Mouse (Mus musculus) neural tube, embryonic 11.5 days (tissue): ENCODE results near the gene Gm3409. TPM values are rescaled to one million over a fixed set of nuclear protein-coding genes. Genes with fewer than 3 reads are reported as not detected.

Experiments
- polyA plus RNA-seq: library from polyadenylated mRNA; unstranded; fragments of >200 nt; fragmentation: Nextera tagmentation; extraction: Ambion mirVana; gene quantifications from 2 replicates; pipeline ENCODE4 v1.2.1, GENCODE M21; 2014

Gm3409 gene
- polyA plus RNA-seq, 1 experiment from 2014 or later, result not detected

Other genes starting within 250 kb of the Gm3409 start
- gene Wasf3, start 152.7 kb upstream of the Gm3409 start, polyA plus RNA-seq, result 6.4 and 6.6 TPM in 2 replicates
- gene Gm6408, start 55.7 kb upstream of the Gm3409 start, polyA plus RNA-seq, result not detected in 2 replicates
- not detected in 2 replicates for gene Gm6370, start 46.3 kb upstream of the Gm3409 start, polyA plus RNA-seq
- gene 4930449I24Rik, start 35.2 kb upstream of the Gm3409 start, polyA plus RNA-seq, result not detected in 2 replicates
- not detected in 2 replicates for gene Gm3402, start 23.5 kb upstream of the Gm3409 start, polyA plus RNA-seq
- gene Gm3404, start 11.8 kb upstream of the Gm3409 start, polyA plus RNA-seq, result not detected in 2 replicates
- gene Gm3415, start 18.5 kb downstream of the Gm3409 start, polyA plus RNA-seq, result not detected in 2 replicates
- 1.2 and 1.7 TPM in 2 replicates for gene Gpr12, start 47.6 kb downstream of the Gm3409 start, polyA plus RNA-seq